11 mouse cellular contexts compared by ENCODE assay signal in genomic region chr8:107960466-107960865, GRCm38 (mm10). TPM values are rescaled to one million over a fixed set of nuclear protein-coding genes. Genes with fewer than 3 reads are reported as not detected.
A peak's percentile ranks its signal among the peaks of the same experiment; 100 is the strongest.
DNase-seq lines count a peak whose midpoint lies in the region; ATAC-seq and TF ChIP-seq lines count a peak whose summit lies in the region.
"Had no signal": no experiment of that assay in that cellular context is flagged by ENCODE, and none has a peak within 500 bp of the region (broad histone marks: within the 10 kb centered on the region; RNA-seq: fewer than 3 reads in every experiment).

No protein-coding gene starts in this region.

- TF ChIP-seq CTCF in kidney, postnatal 0 days (IDR thresholded peaks at IDR 0.05; ENCODE audit: low read depth), result no peak
- TF ChIP-seq CTCF in hindbrain, postnatal 0 days (IDR thresholded peaks at IDR 0.05; ENCODE audit: low read depth), result no peak

- no peaks in the 10 kb centered on the region for H3K36me3 ChIP-seq in kidney, postnatal 0 days (ENCODE audit: insufficient read depth, low read length)
- no peaks in the 10 kb centered on the region for H3K36me3 ChIP-seq in embryonic facial prominence, embryonic 13.5 days
- H3K36me3 ChIP-seq in hindbrain, postnatal 0 days (ENCODE audit: insufficient read depth, low read length), result no peaks in the 10 kb centered on the region
- no peaks in the 10 kb centered on the region for H3K36me3 ChIP-seq in neural tube, embryonic 15.5 days

- peak overlapping the region; percentile 9; the same call in 1 of the 2 replicates for H3K4me2 ChIP-seq in kidney, postnatal 0 days (ENCODE audit: low read length)
- peak overlapping the region; percentile 45 for H3K4me2 ChIP-seq in embryonic facial prominence, embryonic 13.5 days
- peak overlapping the region; percentile 11; the same call in 1 of the 2 replicates for H3K4me2 ChIP-seq in hindbrain, postnatal 0 days (ENCODE audit: low read depth, low read length)
- H3K4me2 ChIP-seq in neural tube, embryonic 15.5 days, result peak overlapping the region; percentile 17

- no peaks in the 10 kb centered on the region for H3K4me1 ChIP-seq in kidney, postnatal 0 days (replicated peaks; ENCODE audit: insufficient read depth, low read length)
- H3K4me1 ChIP-seq in embryonic facial prominence, embryonic 13.5 days, result peaks cover 17% of the 10 kb centered on the region
- no peaks in the 10 kb centered on the region for H3K4me1 ChIP-seq in hindbrain, postnatal 0 days (ENCODE audit: insufficient read depth, low read length)
- H3K4me1 ChIP-seq in neural tube, embryonic 15.5 days, result peaks cover 3% of the 10 kb centered on the region; the same call in 1 of the 2 replicates

- H3K27ac ChIP-seq in kidney, postnatal 0 days, result no peak overlapping the region
- H3K27ac ChIP-seq in embryonic facial prominence, embryonic 13.5 days, result peak overlapping the region; percentile 57
- H3K27ac ChIP-seq in hindbrain, postnatal 0 days, result no peak overlapping the region
- H3K27ac ChIP-seq in neural tube, embryonic 15.5 days (replicated peaks), result peak overlapping the region; percentile 65

- H3K9me3 ChIP-seq in kidney, postnatal 0 days (replicated peaks; ENCODE audit: low read length), result no peaks in the 10 kb centered on the region
- H3K9me3 ChIP-seq in embryonic facial prominence, embryonic 13.5 days, result no peaks in the 10 kb centered on the region
- no peaks in the 10 kb centered on the region for H3K9me3 ChIP-seq in hindbrain, postnatal 0 days (ENCODE audit: low read length)
- H3K9me3 ChIP-seq in neural tube, embryonic 15.5 days (replicated peaks), result no peaks in the 10 kb centered on the region

- H3K27me3 ChIP-seq in kidney, postnatal 0 days (ENCODE audit: insufficient read depth, low read length), result no peaks in the 10 kb centered on the region
- H3K27me3 ChIP-seq in embryonic facial prominence, embryonic 13.5 days, result peaks cover 3% of the 10 kb centered on the region; the same call in 1 of the 2 replicates
- H3K27me3 ChIP-seq in hindbrain, postnatal 0 days (ENCODE audit: insufficient read depth, low read length), result no peaks in the 10 kb centered on the region
- H3K27me3 ChIP-seq in neural tube, embryonic 15.5 days (replicated peaks), result no peaks in the 10 kb centered on the region
- H3K27me3 ChIP-seq: CH12.LX had no signal

- DNase-seq in kidney, postnatal 0 days (ENCODE audit: low spot score), result peak; percentile 59
- no peak for DNase-seq in kidney, postnatal 36 days
- DNase-seq in hindbrain, postnatal 0 days (ENCODE audit: low spot score), result no peak
- no peak for DNase-seq in layer of hippocampus, postnatal 25 days (ENCODE audit: extremely low spot score in 1 of 2, low spot score in 1 of 2)
- no peak for DNase-seq in embryo, embryonic 9.5 days (ENCODE audit: extremely low spot score)
- DNase-seq: cerebellum, adult 9-11 months; kidney, adult 11 months had no signal

- no peak overlapping the region for H3K9ac ChIP-seq in kidney, postnatal 0 days (ENCODE audit: low read depth, low read length)
- H3K9ac ChIP-seq in embryonic facial prominence, embryonic 13.5 days, result no peak overlapping the region
- no peak overlapping the region for H3K9ac ChIP-seq in hindbrain, postnatal 0 days (replicated peaks; ENCODE audit: low read length)
- H3K9ac ChIP-seq in neural tube, embryonic 15.5 days (replicated peaks), result no peak overlapping the region

- ATAC-seq in kidney, postnatal 0 days (replicated peaks; ENCODE audit: low FRiP score, low read depth), result no peak
- no peak for ATAC-seq in embryonic facial prominence, embryonic 13.5 days (ENCODE audit: insufficient number of reproducible peaks, insufficient read depth, low FRiP score, low TSS enrichment, low read depth)
- no peak for ATAC-seq in hindbrain, postnatal 0 days
- ATAC-seq in neural tube, embryonic 15.5 days (ENCODE audit: low FRiP score), result no peak
- ATAC-seq: Patski had no signal

- no peak overlapping the region for H3K4me3 ChIP-seq in kidney, postnatal 0 days (replicated peaks; ENCODE audit: low read depth, low read length)
- H3K4me3 ChIP-seq in embryonic facial prominence, embryonic 13.5 days, result no peak overlapping the region
- no peak overlapping the region for H3K4me3 ChIP-seq in hindbrain, postnatal 0 days (ENCODE audit: low read length)
- H3K4me3 ChIP-seq in neural tube, embryonic 15.5 days (replicated peaks), result no peak overlapping the region

- 49% methylated on average over 11 of the region's 11 CpGs for WGBS in kidney, postnatal 0 days
- 25% methylated on average over 11 of the region's 11 CpGs for WGBS in embryonic facial prominence, embryonic 13.5 days
- 51% methylated on average over 11 of the region's 11 CpGs for WGBS in hindbrain, postnatal 0 days
- WGBS in neural tube, embryonic 15.5 days, result 47% methylated on average over 11 of the region's 11 CpGs

RNA-seq across cellular contexts. Expression of gene Zfhx3, which starts 18.0 kb away (rescaled TPM):
- 5.0 and 5.5 TPM in 2 replicates for polyA plus RNA-seq in kidney, postnatal 0 days (2015; fragmentation: Nextera tagmentation; extraction: Ambion mirVana)
- 29.9 and 31.2 TPM in 2 replicates for polyA plus RNA-seq in embryonic facial prominence, embryonic 13.5 days (2015; fragmentation: Nextera tagmentation; extraction: Ambion mirVana)
- total RNA-seq in hindbrain, postnatal 0 days (2014; rRNA removed), result 15.3 and 18.4 TPM in 2 replicates
- polyA plus RNA-seq in hindbrain, postnatal 0 days (2015; fragmentation: Nextera tagmentation; extraction: Ambion mirVana), result 9.9 and 14.9 TPM in 2 replicates
- 20.2 and 22.8 TPM in 2 replicates for polyA plus RNA-seq in neural tube, embryonic 15.5 days (2015; fragmentation: Nextera tagmentation; extraction: Ambion mirVana)
- 1 to 10 TPM; 3.4 to 4.3 TPM for total RNA-seq in layer of hippocampus, postnatal 25 days (2021)

Comparison
In these comparisons a context has a peak if more than half of its experiments do, and no peak if none do; other contexts are left out.
1. H3K27ac ChIP-seq: peak in embryonic facial prominence, embryonic 13.5 days (single experiment) and neural tube, embryonic 15.5 days (single experiment); none in kidney, postnatal 0 days (single experiment) and hindbrain, postnatal 0 days (single experiment).
2. Peak in every context shown above with its lines, with median percentiles within 50 percentile points of each other: H3K4me2 ChIP-seq.